Comparison of ENCODE assay signal across 10 mouse cellular contexts in the genomic region with DNA sequence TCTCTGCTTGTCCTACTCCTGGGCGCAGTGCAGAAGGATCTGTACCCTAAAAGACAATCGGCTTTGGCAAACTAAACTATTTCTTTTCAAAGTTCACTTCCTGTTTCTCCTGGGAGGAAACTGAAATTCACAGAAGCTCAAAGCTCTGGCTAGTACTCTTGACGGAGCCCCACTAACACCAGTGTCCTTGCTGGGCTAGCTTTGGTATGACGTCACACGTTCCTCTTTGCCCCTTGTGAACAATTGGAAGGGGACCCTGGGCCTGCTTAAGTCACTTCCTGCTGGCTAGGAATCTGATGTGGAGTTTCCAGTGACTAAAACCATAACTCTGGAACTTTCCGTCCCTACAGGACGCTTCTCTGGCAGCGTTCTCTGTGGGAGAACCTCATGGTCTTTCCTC. TPM values are rescaled to one million over a fixed set of nuclear protein-coding genes. Genes with fewer than 3 reads are reported as not detected.
DNase-seq lines count a peak whose midpoint lies in the region; ATAC-seq and TF ChIP-seq lines count a peak whose summit lies in the region.
"Had no signal": no experiment of that assay in that cellular context is flagged by ENCODE, and none has a peak within 500 bp of the region (broad histone marks: within the 10 kb centered on the region; RNA-seq: fewer than 3 reads in every experiment).

No protein-coding gene starts in this region.

- H3K36me3 ChIP-seq in hindbrain, embryonic 13.5 days, result no peaks in the 10 kb centered on the region
- H3K36me3 ChIP-seq: neural tube, embryonic 12.5 days had no signal

- no peak for TF ChIP-seq POLR2A in bone marrow macrophage, adult 2 months (IDR thresholded peaks at IDR 0.05; ENCODE audit: borderline replicate concordance, low read depth, low read length)

- H3K4me3 ChIP-seq in bone marrow macrophage, adult 2 months (ENCODE audit: insufficient read depth, low read length), result peak overlapping the region; percentile 29
- H3K4me3 ChIP-seq in hindbrain, embryonic 13.5 days, result no peak overlapping the region
- H3K4me3 ChIP-seq: neural tube, embryonic 12.5 days had no signal

- peak; percentile 51 to 69; a peak in 3 of 4 replicates for ATAC-seq in hematopoietic stem cell, adult 5-6 weeks (replicated peaks in 1 of 2; ENCODE audit: insufficient read depth in 1 of 2, low FRiP score in 2 of 2, low TSS enrichment in 1 of 2, low read depth in 1 of 2, poor library complexity in 2 of 2, severe bottlenecking in 2 of 2)
- ATAC-seq in hindbrain, embryonic 13.5 days (ENCODE audit: low FRiP score), result no peak

- H3K27ac ChIP-seq in bone marrow macrophage, adult 2 months (ENCODE audit: insufficient read depth, low read depth, low read length), result peak overlapping the region; percentile 80
- H3K27ac ChIP-seq in hindbrain, embryonic 13.5 days, result no peak overlapping the region
- H3K27ac ChIP-seq: neural tube, embryonic 12.5 days had no signal

- no peaks in the 10 kb centered on the region for H3K9me3 ChIP-seq in hindbrain, embryonic 13.5 days
- H3K9me3 ChIP-seq: G1E; neural tube, embryonic 12.5 days had no signal

- H3K4me1 ChIP-seq in bone marrow macrophage, adult 2 months (ENCODE audit: control insufficient read depth, insufficient read depth, low read length), result peaks cover 64% of the 10 kb centered on the region
- H3K4me1 ChIP-seq in hindbrain, embryonic 13.5 days (replicated peaks), result no peaks in the 10 kb centered on the region
- H3K4me1 ChIP-seq: neural tube, embryonic 12.5 days had no signal

- H3K9ac ChIP-seq in hindbrain, embryonic 13.5 days, result no peak overlapping the region
- H3K9ac ChIP-seq: neural tube, embryonic 12.5 days had no signal

- peak; percentile 42 for DNase-seq in layer of hippocampus, adult 11-12 months (ENCODE audit: low spot score)
- DNase-seq in layer of hippocampus, postnatal 10 days (ENCODE audit: low spot score in 2 of 2), result no peak
- peak; percentile 87 for DNase-seq in lung, postnatal 25 days (ENCODE audit: low spot score)
- DNase-seq in frontal cortex, adult 2 months (ENCODE audit: extremely low spot score in 1 of 2, low spot score in 1 of 2), result no peak
- DNase-seq in retina, embryonic 14.5 days (ENCODE audit: low spot score), result no peak

- 81% methylated on average over 8 of the region's 8 CpGs for WGBS in hindbrain, embryonic 13.5 days

- H3K4me2 ChIP-seq in hindbrain, embryonic 13.5 days, result no peak overlapping the region
- H3K4me2 ChIP-seq: neural tube, embryonic 12.5 days had no signal

- no peak for TF ChIP-seq CTCF in bone marrow macrophage, adult 2 months (IDR thresholded peaks at IDR 0.05; ENCODE audit: low read depth, low read length)

- no peaks in the 10 kb centered on the region for H3K27me3 ChIP-seq in hindbrain, embryonic 13.5 days
- H3K27me3 ChIP-seq: neural tube, embryonic 12.5 days had no signal

RNA-seq across cellular contexts. Expression of a gene that starts 6.5 kb away (rescaled TPM):
- 10 to 100 TPM; 15.0 TPM for total RNA-seq in layer of hippocampus, postnatal 10 days (2021)
- polyA plus RNA-seq in bone marrow macrophage, adult 2 months (2012; ENCODE audit: insufficient read depth, insufficient read length, missing spikeins), result 54.3 and 57.5 TPM in 2 replicates
- 20.7 and 30.8 TPM in 2 replicates for total RNA-seq in hematopoietic stem cell, adult 5-6 weeks (2017)
- polyA plus RNA-seq in hindbrain, embryonic 13.5 days (2015; fragmentation: Nextera tagmentation; extraction: Ambion mirVana), result 1.7 and 2.1 TPM in 2 replicates
- polyA plus RNA-seq in frontal cortex, adult 2 months (2012; rRNA removed), result 31.3 and 34.9 TPM in 2 replicates

RNA-seq across cellular contexts. Expression of a gene that starts 21.0 kb away (rescaled TPM):
- 10 to 100 TPM; 65.8 to 70.5 TPM for total RNA-seq in layer of hippocampus, postnatal 10 days (2021)
- 27.7 and 30.8 TPM in 2 replicates for polyA plus RNA-seq in bone marrow macrophage, adult 2 months (2012; ENCODE audit: insufficient read depth, insufficient read length, missing spikeins)
- total RNA-seq in hematopoietic stem cell, adult 5-6 weeks (2017), result 13.5 and 18.6 TPM in 2 replicates
- 65.0 and 68.5 TPM in 2 replicates for polyA plus RNA-seq in hindbrain, embryonic 13.5 days (2015; fragmentation: Nextera tagmentation; extraction: Ambion mirVana)
- polyA plus RNA-seq in frontal cortex, adult 2 months (2012; rRNA removed), result 49.0 and 51.4 TPM in 2 replicates

RNA-seq across cellular contexts. Expression of a gene that starts 40.2 kb away (rescaled TPM):
- total RNA-seq in layer of hippocampus, postnatal 10 days (2021), result 100 to 1,000 TPM; 221 TPM
- polyA plus RNA-seq in bone marrow macrophage, adult 2 months (2012; ENCODE audit: insufficient read depth, insufficient read length, missing spikeins), result 300 and 316 TPM in 2 replicates
- 104 and 118 TPM in 2 replicates for total RNA-seq in hematopoietic stem cell, adult 5-6 weeks (2017)
- polyA plus RNA-seq in hindbrain, embryonic 13.5 days (2015; fragmentation: Nextera tagmentation; extraction: Ambion mirVana), result 235 and 248 TPM in 2 replicates
- polyA plus RNA-seq in frontal cortex, adult 2 months (2012; rRNA removed), result 371 and 428 TPM in 2 replicates

RNA-seq across cellular contexts. Expression of a gene that starts 44.3 kb away (rescaled TPM):
- total RNA-seq in layer of hippocampus, postnatal 10 days (2021), result under 1 TPM in 1 of 2 experiments, not detected in 1; 0.49 TPM
- polyA plus RNA-seq in bone marrow macrophage, adult 2 months (2012; ENCODE audit: insufficient read depth, insufficient read length, missing spikeins), result not detected in 2 replicates
- total RNA-seq in hematopoietic stem cell, adult 5-6 weeks (2017), result not detected in 2 replicates
- polyA plus RNA-seq in hindbrain, embryonic 13.5 days (2015; fragmentation: Nextera tagmentation; extraction: Ambion mirVana), result 0.19 and 0.23 TPM in 2 replicates
- 0.18 TPM in 1 of 2 replicates, not detected in the other for polyA plus RNA-seq in frontal cortex, adult 2 months (2012; rRNA removed)
- polyA plus RNA-seq: G1E had no signal

RNA-seq across cellular contexts. Expression of a gene that starts 52.0 kb away (rescaled TPM):
- total RNA-seq in layer of hippocampus, postnatal 10 days (2021), result 10 to 100 TPM; 59.7 to 74.3 TPM
- polyA plus RNA-seq in bone marrow macrophage, adult 2 months (2012; ENCODE audit: insufficient read depth, insufficient read length, missing spikeins), result 27.9 and 32.1 TPM in 2 replicates
- total RNA-seq in hematopoietic stem cell, adult 5-6 weeks (2017), result 120 and 137 TPM in 2 replicates
- 0.72 and 0.83 TPM in 2 replicates for polyA plus RNA-seq in hindbrain, embryonic 13.5 days (2015; fragmentation: Nextera tagmentation; extraction: Ambion mirVana)
- 29.3 and 29.9 TPM in 2 replicates for polyA plus RNA-seq in frontal cortex, adult 2 months (2012; rRNA removed)

Comparison
In these comparisons a context has a peak if more than half of its experiments do, and no peak if none do; other contexts are left out.
1. DNase-seq: peak in layer of hippocampus, adult 11-12 months (single experiment) and lung, postnatal 25 days (single experiment); none in layer of hippocampus, postnatal 10 days (0 of 2), frontal cortex, adult 2 months (0 of 2) and retina, embryonic 14.5 days (single experiment).
2. RNA of a gene that starts 6.5 kb away (polyA plus RNA-seq): 54.3 to 57.5 TPM in bone marrow macrophage, adult 2 months and 31.3 to 34.9 TPM in frontal cortex, adult 2 months; 1.7 to 2.1 TPM in hindbrain, embryonic 13.5 days; every median in the first group is over 10 times any median in the second.